In the genomic region with DNA sequence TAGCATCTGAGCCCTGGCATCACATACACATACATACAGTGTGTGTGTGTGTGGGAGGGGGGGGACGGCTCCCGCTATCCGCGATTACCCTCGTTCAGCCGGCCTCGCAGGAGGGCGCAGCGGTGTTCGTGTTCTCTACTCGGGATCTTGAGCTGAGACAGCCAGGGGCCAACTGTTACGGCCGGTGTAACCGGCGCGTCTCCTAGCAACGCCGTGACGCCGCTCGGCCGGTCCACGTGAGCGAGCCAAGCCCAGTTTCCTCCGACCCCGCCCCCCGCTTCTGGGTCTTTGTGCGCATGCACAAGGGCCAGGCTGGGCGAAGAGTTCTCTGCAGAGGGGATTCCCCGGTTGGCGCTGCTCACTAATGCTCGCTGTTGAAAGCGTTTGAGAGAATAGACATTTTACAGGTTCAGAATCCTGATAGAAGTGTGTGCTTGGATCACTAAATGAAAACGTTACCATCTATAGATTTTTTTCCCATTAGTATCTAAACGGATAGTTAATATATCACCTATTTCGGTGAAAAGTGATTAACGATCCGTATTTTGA, we compare ENCODE assay signal across 8 mouse cellular contexts. TPM values are rescaled to one million over a fixed set of nuclear protein-coding genes. Genes with fewer than 3 reads are reported as not detected.
DNase-seq lines count a peak whose midpoint lies in the region; ATAC-seq and TF ChIP-seq lines count a peak whose summit lies in the region.

No protein-coding gene starts in this region.

- peak overlapping the region; percentile 79 for H3K4me3 ChIP-seq in E14TG2a.4 (replicated peaks; ENCODE audit: low read length)
- H3K4me3 ChIP-seq in forebrain, embryonic 13.5 days: peak overlapping the region; percentile 48
- peak overlapping the region; percentile 62 for H3K4me3 ChIP-seq in neural tube, embryonic 15.5 days (replicated peaks)

- intact Hi-C loops in heart, postnatal 14 days (cut with DNase I): no loop called here

- no peak overlapping the region for H3K27ac ChIP-seq in forebrain, embryonic 13.5 days
- peak overlapping the region; percentile 48; the same call in 1 of the 2 replicates for H3K27ac ChIP-seq in neural tube, embryonic 15.5 days (replicated peaks)

- DNase-seq in c-Kit-positive CD71-positive TER-119-positive erythroid progenitor cells, embryonic 14.5 days (ENCODE audit: low spot score): peak; percentile 89
- peak; percentile 95 to 97 for DNase-seq in heart, postnatal 14 days
- DNase-seq in layer of hippocampus, adult 11-12 months (ENCODE audit: low spot score): peak; percentile 94
- peak; percentile 97 to 98 for DNase-seq in lung, adult 18-20 months
- DNase-seq in testis, postnatal 14 days (ENCODE audit: low spot score): peak; percentile 92

- peaks cover 22% of the 10 kb centered on the region for H3K27me3 ChIP-seq in E14TG2a.4 (ENCODE audit: insufficient read depth, low read length)
- H3K27me3 ChIP-seq in forebrain, embryonic 13.5 days: peaks cover 27% of the 10 kb centered on the region
- H3K27me3 ChIP-seq in neural tube, embryonic 15.5 days (replicated peaks): peaks cover 18% of the 10 kb centered on the region; the same call in 1 of the 2 replicates

- H3K4me2 ChIP-seq in forebrain, embryonic 13.5 days: peak overlapping the region; percentile 63
- peak overlapping the region; percentile 71 for H3K4me2 ChIP-seq in neural tube, embryonic 15.5 days

- peak; percentile 94 for ATAC-seq in forebrain, embryonic 13.5 days
- peak; percentile 93 for ATAC-seq in neural tube, embryonic 15.5 days (ENCODE audit: low FRiP score)

- 2% methylated on average over 38 of the region's 38 CpGs for WGBS in forebrain, embryonic 13.5 days
- under 1% methylated on average over 38 of the region's 38 CpGs for WGBS in neural tube, embryonic 15.5 days

- H3K9me3 ChIP-seq in E14TG2a.4 (ENCODE audit: low read length): no peaks in the 10 kb centered on the region
- H3K9me3 ChIP-seq in forebrain, embryonic 13.5 days (replicated peaks): no peaks in the 10 kb centered on the region
- H3K9me3 ChIP-seq in neural tube, embryonic 15.5 days (replicated peaks): no peaks in the 10 kb centered on the region

- H3K4me1 ChIP-seq in E14TG2a.4 (replicated peaks; ENCODE audit: low read depth, low read length): peaks cover 30% of the 10 kb centered on the region
- peaks cover 21% of the 10 kb centered on the region for H3K4me1 ChIP-seq in forebrain, embryonic 13.5 days
- H3K4me1 ChIP-seq in neural tube, embryonic 15.5 days: peaks cover 15% of the 10 kb centered on the region

- TF ChIP-seq CTCF in E14TG2a.4 (conservative IDR thresholded peaks at IDR 0.05; ENCODE audit: low read length): no peak

- no peaks in the 10 kb centered on the region for H3K36me3 ChIP-seq in E14TG2a.4 (ENCODE audit: insufficient read depth, low read length)
- no peaks in the 10 kb centered on the region for H3K36me3 ChIP-seq in forebrain, embryonic 13.5 days (ENCODE audit: poor library complexity, severe bottlenecking)
- H3K36me3 ChIP-seq in neural tube, embryonic 15.5 days: no peaks in the 10 kb centered on the region

- peak overlapping the region; percentile 56 for H3K9ac ChIP-seq in forebrain, embryonic 13.5 days
- peak overlapping the region; percentile 52 for H3K9ac ChIP-seq in neural tube, embryonic 15.5 days (replicated peaks)

RNA-seq across cellular contexts. Expression of a gene that starts 3.5 kb away (rescaled TPM):
- 3.6 and 5.3 TPM in 2 replicates for polyA plus RNA-seq in forebrain, embryonic 13.5 days (2015; fragmentation: Nextera tagmentation; extraction: Ambion mirVana)
- 1 to 10 TPM; 2.2 to 3.0 TPM for total RNA-seq in heart, postnatal 14 days (2021)
- 3.8 and 4.7 TPM in 2 replicates for polyA plus RNA-seq in neural tube, embryonic 15.5 days (2015; fragmentation: Nextera tagmentation; extraction: Ambion mirVana)

RNA-seq across cellular contexts. Expression of a gene that starts 5.0 kb away (rescaled TPM):
- polyA plus RNA-seq in forebrain, embryonic 13.5 days (2015; fragmentation: Nextera tagmentation; extraction: Ambion mirVana): 8.1 and 9.3 TPM in 2 replicates
- 1 to 10 TPM; 3.6 to 3.8 TPM for total RNA-seq in heart, postnatal 14 days (2021)
- polyA plus RNA-seq in neural tube, embryonic 15.5 days (2015; fragmentation: Nextera tagmentation; extraction: Ambion mirVana): 6.7 and 7.7 TPM in 2 replicates

RNA-seq across cellular contexts. Expression of a gene that starts 21.9 kb away (rescaled TPM):
- polyA plus RNA-seq in forebrain, embryonic 13.5 days (2015; fragmentation: Nextera tagmentation; extraction: Ambion mirVana): not detected in 2 replicates
- not detected for total RNA-seq in heart, postnatal 14 days (2021)
- polyA plus RNA-seq in neural tube, embryonic 15.5 days (2015; fragmentation: Nextera tagmentation; extraction: Ambion mirVana): not detected in 2 replicates

RNA-seq across cellular contexts. Expression of a gene that starts 55.9 kb away (rescaled TPM):
- 27.0 and 28.6 TPM in 2 replicates for polyA plus RNA-seq in forebrain, embryonic 13.5 days (2015; fragmentation: Nextera tagmentation; extraction: Ambion mirVana)
- under 1 TPM; 0.74 to 0.76 TPM for total RNA-seq in heart, postnatal 14 days (2021)
- 6.7 and 8.2 TPM in 2 replicates for polyA plus RNA-seq in neural tube, embryonic 15.5 days (2015; fragmentation: Nextera tagmentation; extraction: Ambion mirVana)
